Mouse (Mus musculus) cerebellum, postnatal 25 days (tissue): ENCODE results near the gene Kank3.
A peak's percentile ranks its signal among the peaks of the same experiment; 100 is the strongest.

Experiments
- DNase-seq, 2 experiments: peaks; one replicate each; pipeline ENCODE4 v3.0.0; 2021; ENCODE audit warnings: mixed read lengths in 2 of 2

Kank3 gene

GRCm38 (mm10) chr17:33865330-33866030, 55.2 kb downstream of the Kank3 start:
- DNase-seq = peak; percentile 17 to 45
